Mouse (Mus musculus) spleen, adult 2 months (tissue): ENCODE results near the gene Meiob. TPM values are rescaled to one million over a fixed set of nuclear protein-coding genes. Genes with fewer than 3 reads are reported as not detected.

ENCODE experiments used
- DNase-seq, 2 experiments: peaks; one replicate each; pipeline versions ENCODE4 v3.0.0 to v3.0.0-alpha.2; 2012 to 2021; ENCODE audit warnings: low spot score in 2 of 2, low read depth in 1 of 2
- H3K27ac ChIP-seq: fragments of 200-500 bp; 2 replicates; pipeline ENCODE4 v1.5.1; 2012; ENCODE audit warnings: low read length, inconsistent platforms; ENCODE audit not compliant: insufficient read depth
- H3K27me3 ChIP-seq: fragments of 200-500 bp; 2 replicates; pipeline ENCODE4 v1.6.1; 2012; ENCODE audit warnings: mild to moderate bottlenecking, moderate library complexity, low read length, inconsistent platforms; ENCODE audit not compliant: control insufficient read depth, insufficient read depth
- H3K36me3 ChIP-seq: fragments of 200-500 bp; 2 replicates; pipeline ENCODE4 v1.6.1; 2012; ENCODE audit warnings: mild to moderate bottlenecking, low read length, inconsistent platforms; ENCODE audit not compliant: control insufficient read depth, insufficient read depth
- H3K4me1 ChIP-seq: fragments of 200-500 bp; 2 replicates; pipeline ENCODE4 v1.6.1; 2011; ENCODE audit warnings: inconsistent platforms; ENCODE audit not compliant: control insufficient read depth, insufficient read depth, insufficient read length
- H3K4me3 ChIP-seq: fragments of 200-500 bp; 2 replicates; pipeline ENCODE4 v1.5.1; 2011; ENCODE audit warnings: mild to moderate bottlenecking, inconsistent platforms; ENCODE audit not compliant: insufficient read depth, insufficient read length; ENCODE audit errors: extremely low read depth
- CTCF ChIP-seq: fragments of 200-500 bp; IDR thresholded peaks from 2 replicates; pipeline ENCODE4 v1.5.1; 2011; ENCODE audit warnings: mild to moderate bottlenecking, inconsistent platforms; ENCODE audit not compliant: insufficient read depth, insufficient read length, insufficient replicate concordance; ENCODE audit errors: extremely low read depth
- POLR2A ChIP-seq: fragments of 200-500 bp; IDR thresholded peaks from 2 replicates; pipeline ENCODE4 v1.6.1; 2011; ENCODE audit warnings: low read depth, low read length, inconsistent platforms
- WGBS: fragments of 180-500 bp; shearing (Covaris S2); methylation state at CpG from one replicate; pipeline ENCODE4 v1.1.7; 2018; 5-methylcytosine and 5-hydroxymethylcytosine counted together
- polyA plus RNA-seq: library from polyadenylated mRNA; depleted of rRNA; stranded (reverse); fragments of >200 nt; gene quantifications from 2 replicates; pipeline ENCODE4 v1.2.3, GENCODE M21; 2012

Gene Meiob
- polyA plus RNA-seq, 1 experiment, result not detected

DNA sequence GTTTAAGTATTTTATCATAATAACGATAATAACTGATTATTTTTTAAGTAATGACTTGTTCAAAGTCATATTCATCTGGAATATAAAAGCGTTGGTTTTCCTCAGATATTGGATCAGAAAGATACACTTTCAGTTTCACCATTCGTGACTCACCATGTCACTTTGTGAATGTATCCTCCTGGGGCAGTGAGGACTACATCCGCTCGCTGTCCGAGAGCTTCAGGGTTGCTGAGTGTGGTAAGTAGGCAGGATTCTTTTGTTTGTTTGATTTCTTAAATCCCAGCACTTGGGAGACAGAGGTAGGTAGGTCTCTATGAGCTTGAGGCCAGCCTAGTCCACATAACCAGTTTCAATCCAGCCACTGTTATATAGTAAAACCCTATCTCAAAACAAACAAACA lies 14.1 kb downstream of the Meiob start:
- Histone ChIP-seq H3K4me3 (no peak overlapping the region), H3K27ac (no peak overlapping the region), H3K36me3 (no peaks in the 10 kb centered on the region), H3K4me1 (no peaks in the 10 kb centered on the region), H3K27me3 (no peaks in the 10 kb centered on the region; the same call in 1 of the 2 replicates)
- TF ChIP-seq POLR2A (no peak), CTCF (no peak)
- WGBS, result 64% methylated on average over 6 of the region's 6 CpGs
- DNase-seq, result no peak

DNA sequence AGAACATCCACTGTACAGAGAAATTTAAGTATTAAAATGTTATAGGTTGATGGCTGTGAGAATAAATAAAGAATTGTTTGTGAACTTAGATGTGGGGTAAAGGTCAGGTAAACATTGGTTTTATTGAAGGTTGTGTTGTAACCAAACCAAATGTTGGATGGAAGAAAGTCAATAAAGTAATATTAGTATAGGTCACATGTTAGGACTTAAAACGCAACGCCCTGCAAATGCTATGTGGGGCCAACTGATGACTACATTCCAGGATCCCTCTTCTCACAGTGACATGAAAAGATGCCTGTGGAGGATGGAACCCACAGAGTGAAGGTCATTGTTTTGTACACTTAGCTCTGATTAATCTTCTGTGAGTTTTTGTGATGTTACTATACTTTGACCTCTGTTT lies 15.4 kb downstream of the Meiob start:
- TF ChIP-seq CTCF, result no peak
- no peak for TF ChIP-seq POLR2A
- no peaks in the 10 kb centered on the region for H3K4me1 ChIP-seq
- H3K4me3 ChIP-seq, result no peak overlapping the region
- H3K36me3 ChIP-seq, result no peaks in the 10 kb centered on the region
- H3K27ac ChIP-seq, result no peak overlapping the region
- DNase-seq, result no peak
- WGBS, result 72% methylated on average over 2 of the region's 2 CpGs
- H3K27me3 ChIP-seq, result no peaks in the 10 kb centered on the region; the same call in 1 of the 2 replicates

DNA sequence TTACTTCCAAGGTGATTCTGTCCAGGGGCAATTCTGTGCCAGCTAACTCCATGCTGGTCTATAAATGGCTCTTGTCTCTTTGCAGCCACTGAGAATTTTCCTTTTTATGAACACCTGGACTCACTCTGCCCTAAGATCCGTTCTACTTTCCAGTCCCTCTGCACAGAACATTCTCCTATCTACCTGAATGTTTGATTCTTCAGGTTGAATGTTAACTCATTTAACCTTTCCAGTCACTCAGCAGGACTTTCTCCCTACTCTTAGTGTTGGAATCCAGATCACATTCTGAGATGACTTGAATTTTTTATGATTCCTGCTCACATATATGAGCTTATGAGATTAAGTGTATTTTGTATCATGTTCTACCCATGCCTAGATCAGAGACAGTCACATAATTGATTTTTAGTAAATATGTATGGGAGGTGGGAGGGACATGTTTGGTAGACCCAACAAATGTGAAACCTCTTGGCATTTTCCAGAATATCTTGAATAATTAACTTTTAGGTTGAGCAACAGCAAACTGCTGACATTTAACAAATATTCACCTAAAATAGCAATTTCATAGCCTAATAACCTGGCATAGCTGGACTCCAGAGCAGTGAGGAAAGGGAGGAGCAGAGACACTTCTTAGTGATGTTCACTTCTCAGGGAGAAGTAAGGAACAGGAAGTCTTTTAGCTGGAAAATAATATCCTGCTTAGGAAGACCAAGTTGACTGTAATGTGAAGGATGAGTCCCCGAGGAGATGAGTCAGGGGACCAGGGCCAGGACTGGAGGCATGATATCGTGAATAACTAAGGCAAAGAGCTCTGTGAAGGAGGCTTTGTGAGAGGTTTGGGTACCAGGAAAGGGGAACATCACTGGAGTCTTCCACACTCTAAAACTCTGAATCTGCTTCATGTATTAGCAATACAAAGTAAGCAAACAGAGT lies 17.5 kb downstream of the Meiob start:
- Histone ChIP-seq H3K27me3 (peaks cover 1% of the 10 kb centered on the region; the same call in 1 of the 2 replicates), H3K4me3 (no peak overlapping the region), H3K27ac (no peak overlapping the region), H3K36me3 (no peaks in the 10 kb centered on the region), H3K4me1 (no peaks in the 10 kb centered on the region)
- TF ChIP-seq CTCF, result no peak
- no peak for TF ChIP-seq POLR2A
- DNase-seq, result no peak
- WGBS, result 49% methylated on average over 3 of the region's 3 CpGs

DNA sequence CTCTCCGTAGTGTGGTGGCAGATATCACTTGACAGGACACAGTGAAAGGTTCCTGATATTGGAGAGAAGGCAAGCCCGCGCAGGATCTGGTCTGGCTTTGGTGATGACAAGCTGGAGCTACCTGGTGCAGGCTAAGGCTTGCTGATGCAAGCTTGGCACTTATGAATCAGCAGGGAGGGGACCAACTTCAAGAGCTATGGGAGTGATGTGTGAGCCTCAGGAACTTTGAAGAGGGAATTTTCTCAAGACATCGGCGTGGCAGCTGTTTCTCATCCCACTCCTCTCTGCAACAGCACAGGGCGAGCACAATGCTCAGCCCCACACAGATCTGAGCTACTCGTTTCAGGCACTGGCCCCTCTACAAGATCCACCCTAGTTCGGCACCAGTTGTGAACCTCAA lies 35.8 kb downstream of the Meiob start, which contains the start of gene Hagh:
Gene Hagh (plus strand): TSS at position 302 of the 400 bp plus-strand sequence.
- TF ChIP-seq CTCF (no peak), POLR2A (no peak)
- 74% methylated on average over 8 of the region's 8 CpGs for WGBS

DNA sequence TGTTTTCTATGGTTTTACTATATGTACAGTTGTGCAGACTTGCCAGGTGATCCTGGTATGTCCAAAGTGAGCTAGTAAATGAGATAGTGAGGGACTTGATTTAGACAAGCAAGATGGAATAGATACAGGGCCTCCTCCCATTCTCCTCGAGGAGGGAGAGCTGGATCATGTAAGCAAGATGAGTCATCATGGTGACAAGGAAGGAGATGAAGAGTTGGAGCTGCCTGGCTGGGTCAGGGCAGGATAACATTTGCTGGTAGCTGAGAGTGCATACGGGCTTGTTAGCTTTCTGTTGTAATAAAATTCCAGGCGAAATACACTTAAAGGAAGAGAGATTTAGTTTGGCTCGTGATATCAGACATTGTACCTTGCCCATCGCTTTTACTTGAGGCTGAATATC lies 36.3 kb downstream of the Meiob start:
- Histone ChIP-seq H3K4me1 (no peaks in the 10 kb centered on the region), H3K4me3 (no peak overlapping the region), H3K36me3 (no peaks in the 10 kb centered on the region), H3K27me3 (peaks cover 1% of the 10 kb centered on the region), H3K27ac (no peak overlapping the region)
- WGBS, result 39% methylated on average over 5 of the region's 5 CpGs
- no peak for DNase-seq
- TF ChIP-seq CTCF (no peak), POLR2A (no peak)

More for the DNA sequence above, 35.8 kb downstream of the Meiob start, which contains the start of gene Hagh:
- H3K4me1 ChIP-seq, result no peaks in the 10 kb centered on the region
- no peak for DNase-seq
- no peaks in the 10 kb centered on the region for H3K36me3 ChIP-seq
- H3K27ac ChIP-seq, result no peak within 1 kb of the TSS
- H3K27me3 ChIP-seq, result peaks cover 1% of the 10 kb centered on the region
- no peak within 1 kb of the TSS for H3K4me3 ChIP-seq

DNA sequence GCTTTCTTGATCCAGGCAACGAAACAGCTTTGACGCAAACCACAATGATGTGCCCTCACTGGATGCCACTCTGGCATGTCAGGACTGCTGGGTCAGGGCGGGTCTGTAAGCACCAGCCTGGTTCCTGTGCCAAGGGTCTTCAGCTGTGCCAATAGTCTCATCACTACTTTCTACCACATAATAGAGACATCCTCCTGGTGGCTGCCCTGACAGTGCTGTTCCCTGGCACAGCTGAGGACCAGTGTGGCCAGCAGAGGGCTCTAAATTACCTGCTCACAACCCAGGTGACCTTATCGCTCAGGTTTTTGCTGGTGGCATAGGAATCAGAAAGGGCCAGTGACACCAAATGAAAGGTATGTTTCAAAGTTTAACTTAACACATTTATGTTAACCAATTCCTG lies 37.0 kb downstream of the Meiob start:
- H3K4me1 ChIP-seq, result no peaks in the 10 kb centered on the region
- no peak overlapping the region for H3K4me3 ChIP-seq
- peaks cover 1% of the 10 kb centered on the region for H3K27me3 ChIP-seq
- H3K36me3 ChIP-seq, result no peaks in the 10 kb centered on the region
- 62% methylated on average over 4 of the region's 4 CpGs for WGBS
- TF ChIP-seq POLR2A (no peak), CTCF (peak; percentile 51; the same call in 1 of the 2 replicates)
- no peak overlapping the region for H3K27ac ChIP-seq
- peak in 1 of 2 experiments; percentile 30 for DNase-seq

DNA sequence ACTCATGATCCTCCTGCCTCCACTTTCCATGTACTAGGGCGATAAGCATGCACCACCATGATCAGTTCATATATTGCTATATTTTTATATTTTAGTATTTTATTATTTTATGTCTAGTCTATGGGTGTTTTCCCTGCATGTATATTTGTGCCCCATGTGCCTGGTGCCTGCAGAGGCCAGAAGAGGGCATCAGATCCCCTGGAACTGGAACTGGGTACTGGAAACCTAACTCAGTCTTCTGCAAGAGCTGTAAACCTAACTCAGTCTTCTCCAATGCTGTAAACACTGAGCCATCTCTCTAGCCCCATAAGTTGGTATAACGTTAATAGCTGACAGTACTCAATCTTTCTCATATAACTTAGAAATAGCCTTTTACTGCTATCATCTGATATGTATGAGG lies 38.5 kb downstream of the Meiob start:
- DNase-seq, result no peak
- 80% methylated on average over 2 of the region's 2 CpGs for WGBS
- TF ChIP-seq CTCF, result no peak
- no peak for TF ChIP-seq POLR2A

More for the DNA sequence above, 38.5 kb downstream of the Meiob start:
- Histone ChIP-seq H3K4me1 (no peaks in the 10 kb centered on the region), H3K36me3 (no peaks in the 10 kb centered on the region), H3K27ac (no peak overlapping the region), H3K27me3 (peaks cover under 1% of the 10 kb centered on the region), H3K4me3 (no peak overlapping the region)
